Mouse (Mus musculus): ENCODE data around the gene Fbxo31. TPM values are rescaled to one million over a fixed set of nuclear protein-coding genes. Genes with fewer than 3 reads are reported as not detected.

Fbxo31 gene
- polyA plus RNA-seq, 1 experiment from 2014 or later, result 13.8 TPM

DNA sequence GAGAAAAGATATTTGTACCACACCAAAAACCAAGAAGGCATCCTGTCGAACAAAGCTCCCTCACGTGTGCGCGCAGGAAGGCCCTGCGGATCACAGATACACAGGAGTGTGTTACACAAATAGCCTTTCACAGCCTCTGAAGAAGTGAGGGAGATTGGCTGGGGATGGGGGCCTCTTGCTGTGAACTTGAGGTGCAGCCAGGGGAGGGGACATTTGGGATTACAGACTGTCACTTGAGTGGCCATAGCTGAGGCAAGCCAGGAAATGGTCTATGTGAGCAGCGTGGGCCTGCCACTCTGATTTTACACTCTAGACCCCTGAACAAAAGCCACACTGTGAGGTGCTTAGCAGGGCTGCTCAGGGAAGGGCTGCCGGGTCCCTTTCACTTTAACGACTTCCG, 66.9 kb downstream of the Fbxo31 start:
- DNase-seq (ENCODE audit: low spot score) (no peak), ATAC-seq (ENCODE audit: insufficient number of reproducible peaks, low FRiP score, low TSS enrichment, low read depth) (peak; percentile 44; the same call in 1 of the 2 replicates)
- no peak overlapping the region for H3K4me3 ChIP-seq (ENCODE audit: low read depth, low read length)
- no peak overlapping the region for H3K9ac ChIP-seq (ENCODE audit: low read length)
- no peaks in the 10 kb centered on the region for H3K27me3 ChIP-seq (ENCODE audit: control insufficient read depth, insufficient read depth, low read length)
- H3K9me3 ChIP-seq (ENCODE audit: control insufficient read depth, low read length), result no peaks in the 10 kb centered on the region
- no peak overlapping the region for H3K4me2 ChIP-seq (ENCODE audit: low read depth, severe bottlenecking)
- WGBS, result 49% methylated on average over 9 of the region's 9 CpGs
- peak overlapping the region; percentile 52; the same call in 1 of the 2 replicates for H3K27ac ChIP-seq (replicated peaks; ENCODE audit: low read depth, low read length)
- H3K4me1 ChIP-seq (ENCODE audit: control insufficient read depth, insufficient read depth, low read length), result peaks cover 11% of the 10 kb centered on the region; the same call in 1 of the 2 replicates
- H3K36me3 ChIP-seq (ENCODE audit: control insufficient read depth, insufficient read depth, low read length), result no peaks in the 10 kb centered on the region

Other genes with a start within 250 kb of the Fbxo31 start
- gene 1700018B08Rik, start 34.5 kb downstream of the Fbxo31 start, polyA plus RNA-seq (2014; fragmentation: Nextera tagmentation; extraction: Ambion mirVana), result not detected in 2 replicates
- gene Map1lc3b, start 11.6 kb upstream of the Fbxo31 start, polyA plus RNA-seq (2014; fragmentation: Nextera tagmentation; extraction: Ambion mirVana), result 195 and 217 TPM in 2 replicates
- gene Zcchc14, start 74.1 kb upstream of the Fbxo31 start, polyA plus RNA-seq (2014; fragmentation: Nextera tagmentation; extraction: Ambion mirVana), result 19.0 and 20.5 TPM in 2 replicates
- gene Jph3, start 150.8 kb upstream of the Fbxo31 start, polyA plus RNA-seq (2014; fragmentation: Nextera tagmentation; extraction: Ambion mirVana), result 0.67 and 0.73 TPM in 2 replicates